Mouse (Mus musculus) G1E (cell line): ENCODE results near the gene Mst1r. TPM values are rescaled to one million over a fixed set of nuclear protein-coding genes. Genes with fewer than 3 reads are reported as not detected.

Source experiments
- ATAC-seq: 2 replicates; pipeline ENCODE4 v1.8.0; 2016; ENCODE audit warnings: mild to moderate bottlenecking; ENCODE audit not compliant: insufficient number of reproducible peaks, poor library complexity, low FRiP score, severe bottlenecking; ENCODE audit errors: extremely low read depth
- DNase-seq: peaks from one replicate; pipeline ENCODE4 v3.0.0; 2012; ENCODE audit warnings: low spot score
- H3K27me3 ChIP-seq: 2 replicates; pipeline ENCODE4 v1.6.1; 2012; ENCODE audit warnings: mild to moderate bottlenecking, low read length, inconsistent platforms; ENCODE audit not compliant: insufficient read depth
- H3K36me3 ChIP-seq: replicated peaks from 2 replicates; pipeline ENCODE3; 2012; ENCODE audit warnings: mild to moderate bottlenecking, inconsistent platforms
- H3K4me1 ChIP-seq: 2 replicates; pipeline ENCODE4 v1.6.1; 2012; ENCODE audit warnings: low read depth, low read length, inconsistent platforms, mixed read lengths; ENCODE audit not compliant: insufficient read depth
- H3K4me3 ChIP-seq: 2 replicates; pipeline ENCODE4 v1.5.1; 2012; ENCODE audit warnings: low read depth, mild to moderate bottlenecking, inconsistent platforms, low read length, moderate library complexity, mixed read lengths
- H3K9me3 ChIP-seq: replicated peaks from 2 replicates; pipeline ENCODE4 v1.6.1; 2012; ENCODE audit warnings: inconsistent platforms
- CTCF ChIP-seq: IDR thresholded peaks from 2 replicates; pipeline ENCODE4 v1.5.1; 2012; ENCODE audit warnings: low read depth, low read length, inconsistent platforms, mixed read lengths
- GATA1 ChIP-seq: IDR thresholded peaks from 2 replicates; pipeline ENCODE4 v1.6.1; 2012; ENCODE audit warnings: borderline replicate concordance, low read length, inconsistent platforms, mixed read lengths
- GATA2 ChIP-seq: IDR thresholded peaks from 2 replicates; pipeline ENCODE4 v1.6.1; 2012; ENCODE audit warnings: low read depth, low read length, inconsistent platforms, borderline replicate concordance
- POLR2AphosphoS5 ChIP-seq: IDR thresholded peaks from 2 replicates; pipeline ENCODE4 v1.6.1; 2012; ENCODE audit warnings: low read depth, low read length, inconsistent platforms; ENCODE audit not compliant: insufficient replicate concordance
- TAL1 ChIP-seq: conservative IDR thresholded peaks from 2 replicates; pipeline ENCODE4 v1.6.1; 2012; ENCODE audit warnings: low read depth, low read length, inconsistent platforms, mixed read lengths
- polyA plus RNA-seq: library from polyadenylated mRNA; stranded (reverse); fragments of >175 nt; gene quantifications from 2 replicates; pipeline ENCODE4 v1.2.3, GENCODE M21; 2012
- total RNA-seq, 2 experiments: library from RNA; stranded (forward) in 1 of 2; stranded (reverse) in 1 of 2; fragments of 200-1000 nt in 1 of 2; fragments of >200 nt in 1 of 2; fragmentation: Nextera tagmentation in 1 of 2; gene quantifications; 2 replicates each; pipeline ENCODE4 v1.2.3; 2014 to 2017

Mst1r gene
- total and polyA plus RNA-seq, 3 experiments = 0.01 TPM; not detected in 2

GRCm38 (mm10) chr9:107919441-107919840 lies 12.8 kb downstream of the Mst1r start:
- no peaks in the 10 kb centered on the region for H3K9me3 ChIP-seq
- H3K36me3 ChIP-seq = no peaks in the 10 kb centered on the region
- TF ChIP-seq GATA1 = no peak
- H3K4me3 ChIP-seq = no peak overlapping the region
- H3K4me1 ChIP-seq = no peaks in the 10 kb centered on the region; the same call in 1 of the 2 replicates
- DNase-seq (no peak), ATAC-seq (no peak)
- H3K27me3 ChIP-seq = peaks cover 85% of the 10 kb centered on the region

GRCm38 (mm10) chr9:107923021-107923420 lies 16.3 kb downstream of the Mst1r start:
- peaks cover 72% of the 10 kb centered on the region for H3K27me3 ChIP-seq
- H3K36me3 ChIP-seq = no peaks in the 10 kb centered on the region
- no peak for TF ChIP-seq GATA1
- TF ChIP-seq CTCF = peak; percentile 36; the same call in 1 of the 2 replicates
- H3K4me3 ChIP-seq = no peak overlapping the region
- DNase-seq = peak; percentile 42
- no peaks in the 10 kb centered on the region for H3K9me3 ChIP-seq
- no peak for ATAC-seq
- no peaks in the 10 kb centered on the region; the same call in 1 of the 2 replicates for H3K4me1 ChIP-seq

GRCm38 (mm10) chr9:107923956-107924355 lies 17.3 kb downstream of the Mst1r start:
- Histone ChIP-seq H3K36me3 (no peaks in the 10 kb centered on the region), H3K27me3 (peaks cover 72% of the 10 kb centered on the region), H3K4me1 (no peaks in the 10 kb centered on the region; the same call in 1 of the 2 replicates), H3K9me3 (no peaks in the 10 kb centered on the region), H3K4me3 (no peak overlapping the region)
- DNase-seq (no peak), ATAC-seq (no peak)
- TF ChIP-seq GATA1 = no peak
- no peak for TF ChIP-seq CTCF
- no peak for TF ChIP-seq POLR2AphosphoS5
- TF ChIP-seq TAL1 = no peak
- no peak for TF ChIP-seq GATA2

GRCm38 (mm10) chr9:107925251-107925650 lies 18.6 kb downstream of the Mst1r start:
- Histone ChIP-seq H3K27me3 (peaks cover 74% of the 10 kb centered on the region), H3K36me3 (no peaks in the 10 kb centered on the region), H3K4me1 (no peaks in the 10 kb centered on the region; the same call in 1 of the 2 replicates), H3K4me3 (no peak overlapping the region), H3K9me3 (no peaks in the 10 kb centered on the region)
- no peak for DNase-seq
- no peak for ATAC-seq
- TF ChIP-seq TAL1 = no peak
- no peak for TF ChIP-seq CTCF
- no peak for TF ChIP-seq GATA2
- no peak for TF ChIP-seq POLR2AphosphoS5
- TF ChIP-seq GATA1 = no peak

- no peak for ATAC-seq
- no peak for TF ChIP-seq POLR2AphosphoS5
- no peak for TF ChIP-seq CTCF
- TF ChIP-seq GATA1 = no peak
- TF ChIP-seq TAL1 = no peak
- TF ChIP-seq GATA2 = no peak
- H3K9me3 ChIP-seq = no peaks in the 10 kb centered on the region
- H3K4me1 ChIP-seq = no peaks in the 10 kb centered on the region; the same call in 1 of the 2 replicates
- DNase-seq = no peak
- peaks cover 75% of the 10 kb centered on the region for H3K27me3 ChIP-seq
- no peak overlapping the region for H3K4me3 ChIP-seq
- H3K36me3 ChIP-seq = no peaks in the 10 kb centered on the region
These were observed 20.3 kb downstream of the Mst1r start for GRCm38 (mm10) chr9:107926920-107927420.

- ATAC-seq = no peak
- H3K4me3 ChIP-seq = no peak overlapping the region
- H3K9me3 ChIP-seq = no peaks in the 10 kb centered on the region
- H3K36me3 ChIP-seq = no peaks in the 10 kb centered on the region
- no peak for DNase-seq
- H3K4me1 ChIP-seq = no peaks in the 10 kb centered on the region; the same call in 1 of the 2 replicates
- peaks cover 80% of the 10 kb centered on the region for H3K27me3 ChIP-seq
- TF ChIP-seq POLR2AphosphoS5 = no peak
These were observed 21.1 kb downstream of the Mst1r start for GRCm38 (mm10) chr9:107927749-107928148.

- no peak for DNase-seq
- no peak within 1 kb of the TSS for H3K4me3 ChIP-seq
- ATAC-seq = no peak
- peaks cover 80% of the 10 kb centered on the region for H3K27me3 ChIP-seq
- no peaks in the 10 kb centered on the region for H3K4me1 ChIP-seq
- H3K36me3 ChIP-seq = no peaks in the 10 kb centered on the region
- TF ChIP-seq TAL1 (no peak), CTCF (no peak), POLR2AphosphoS5 (no peak), GATA2 (no peak), GATA1 (no peak)
- no peaks in the 10 kb centered on the region for H3K9me3 ChIP-seq
These were observed 21.5 kb downstream of the Mst1r start, which contains the start of gene Actl11 for GRCm38 (mm10) chr9:107928169-107928568. Gene Actl11, plus strand, starts transcription at chr9:107928469.
